8 mouse cellular contexts compared by ENCODE assay signal in the genomic region with DNA sequence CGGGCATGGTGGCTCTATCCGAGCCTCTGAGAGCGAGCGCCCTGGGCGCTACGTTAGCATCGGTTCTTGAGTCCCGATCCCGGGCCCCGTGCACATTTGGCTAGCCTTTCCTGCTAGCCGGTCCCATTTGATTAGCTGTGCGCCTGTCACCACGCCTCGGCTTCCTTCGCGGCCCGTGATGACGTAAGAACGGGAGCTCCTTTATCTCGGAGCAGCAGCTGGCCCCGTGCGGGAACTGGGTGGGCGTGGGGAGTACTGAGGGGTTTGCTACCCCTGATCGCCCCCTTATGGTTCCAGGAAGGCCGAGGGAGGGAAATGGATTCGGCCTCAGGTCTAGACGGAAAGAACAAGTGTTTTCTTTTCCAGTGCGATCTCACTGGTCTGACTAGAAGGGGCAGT. TPM values are rescaled to one million over a fixed set of nuclear protein-coding genes. Genes with fewer than 3 reads are reported as not detected.
DNase-seq lines count a peak whose midpoint lies in the region; ATAC-seq lines count a peak whose summit lies in the region.

No protein-coding gene starts in this region.

- under 1% methylated on average over 28 of the region's 28 CpGs for WGBS in hindbrain, embryonic 16.5 days

- peak; percentile 84 for ATAC-seq in hindbrain, embryonic 16.5 days

- peak; percentile 95 for DNase-seq in ZHBTc4 (ENCODE audit: low read depth, low spot score)
- peak; percentile 65 to 84 for DNase-seq in cerebellum, postnatal 4 days (ENCODE audit: low spot score in 2 of 2)
- DNase-seq in gastrocnemius, adult 18-20 months (ENCODE audit: low spot score): peak; percentile 76
- DNase-seq in left cerebral cortex, adult 11 months (ENCODE audit: low spot score): peak; percentile 84
- DNase-seq in lung, postnatal 36 days: peak; percentile 90
- DNase-seq in retina, postnatal 1 day: peak; percentile 94
- peak; percentile 89 for DNase-seq in thymus, postnatal 4 days

- H3K27ac ChIP-seq in hindbrain, embryonic 16.5 days (ENCODE audit: low read depth, low read length): peak overlapping the region; percentile 99

- peak overlapping the region; percentile 88 for H3K9ac ChIP-seq in hindbrain, embryonic 16.5 days (ENCODE audit: low read depth, low read length)

- H3K4me1 ChIP-seq in hindbrain, embryonic 16.5 days (ENCODE audit: control insufficient read depth, insufficient read depth, low read depth, low read length): peaks cover 33% of the 10 kb centered on the region

- no peaks in the 10 kb centered on the region for H3K27me3 ChIP-seq in hindbrain, embryonic 16.5 days (replicated peaks; ENCODE audit: control insufficient read depth, insufficient read depth, low read length)

- H3K4me2 ChIP-seq in hindbrain, embryonic 16.5 days (ENCODE audit: low read length): peak overlapping the region; percentile 79

- peak overlapping the region; percentile 95 for H3K4me3 ChIP-seq in hindbrain, embryonic 16.5 days (ENCODE audit: low read length)

- H3K36me3 ChIP-seq in hindbrain, embryonic 16.5 days (ENCODE audit: control insufficient read depth, insufficient read depth, low read length): peaks cover 8% of the 10 kb centered on the region

- no peaks in the 10 kb centered on the region for H3K9me3 ChIP-seq in hindbrain, embryonic 16.5 days (ENCODE audit: control insufficient read depth, low read length)

RNA-seq across cellular contexts. Expression of a gene that starts 0.6 kb away (rescaled TPM):
- 100 to 1,000 TPM; 172 to 190 TPM for total RNA-seq in gastrocnemius, adult 18-20 months (2021)
- 168 and 172 TPM in 2 replicates for polyA plus RNA-seq in hindbrain, embryonic 16.5 days (2015; fragmentation: Nextera tagmentation; extraction: Ambion mirVana)

RNA-seq across cellular contexts. Expression of a gene that starts 11.9 kb away (rescaled TPM):
- not detected for total RNA-seq in gastrocnemius, adult 18-20 months (2021)
- not detected in 2 replicates for polyA plus RNA-seq in hindbrain, embryonic 16.5 days (2015; fragmentation: Nextera tagmentation; extraction: Ambion mirVana)

RNA-seq across cellular contexts. Expression of a gene that starts 23.6 kb away (rescaled TPM):
- total RNA-seq in gastrocnemius, adult 18-20 months (2021): not detected
- 0.07 and 0.19 TPM in 2 replicates for polyA plus RNA-seq in hindbrain, embryonic 16.5 days (2015; fragmentation: Nextera tagmentation; extraction: Ambion mirVana)

RNA-seq across cellular contexts. Expression of a gene that starts 38.6 kb away (rescaled TPM):
- total RNA-seq in gastrocnemius, adult 18-20 months (2021): not detected
- polyA plus RNA-seq in hindbrain, embryonic 16.5 days (2015; fragmentation: Nextera tagmentation; extraction: Ambion mirVana): not detected in 2 replicates

RNA-seq across cellular contexts. Expression of a gene that starts 52.8 kb away (rescaled TPM):
- total RNA-seq in gastrocnemius, adult 18-20 months (2021): 10 to 100 TPM; 36.7 to 38.5 TPM
- polyA plus RNA-seq in hindbrain, embryonic 16.5 days (2015; fragmentation: Nextera tagmentation; extraction: Ambion mirVana): 35.9 and 42.3 TPM in 2 replicates

Comparison
In these comparisons a context has a peak if more than half of its experiments do, and no peak if none do; other contexts are left out.
1. Peak in every context shown above with its lines: DNase-seq, ATAC-seq, H3K4me3 ChIP-seq and H3K27ac ChIP-seq.